Mouse (Mus musculus) frontal cortex, postnatal 10 days (tissue): ENCODE results near the gene Rab20.
"Not testable (repeated sequence)": the region's sequence is repeated elsewhere in the genome, so short reads cannot be mapped to it uniquely, and the experiment has no call there.

Experiments
- DNase-seq, 2 experiments: peaks; one replicate each; pipeline ENCODE4 v3.0.0; 2022; ENCODE audit warnings: low spot score in 2 of 2, mixed read lengths in 1 of 2

Rab20 gene

DNA sequence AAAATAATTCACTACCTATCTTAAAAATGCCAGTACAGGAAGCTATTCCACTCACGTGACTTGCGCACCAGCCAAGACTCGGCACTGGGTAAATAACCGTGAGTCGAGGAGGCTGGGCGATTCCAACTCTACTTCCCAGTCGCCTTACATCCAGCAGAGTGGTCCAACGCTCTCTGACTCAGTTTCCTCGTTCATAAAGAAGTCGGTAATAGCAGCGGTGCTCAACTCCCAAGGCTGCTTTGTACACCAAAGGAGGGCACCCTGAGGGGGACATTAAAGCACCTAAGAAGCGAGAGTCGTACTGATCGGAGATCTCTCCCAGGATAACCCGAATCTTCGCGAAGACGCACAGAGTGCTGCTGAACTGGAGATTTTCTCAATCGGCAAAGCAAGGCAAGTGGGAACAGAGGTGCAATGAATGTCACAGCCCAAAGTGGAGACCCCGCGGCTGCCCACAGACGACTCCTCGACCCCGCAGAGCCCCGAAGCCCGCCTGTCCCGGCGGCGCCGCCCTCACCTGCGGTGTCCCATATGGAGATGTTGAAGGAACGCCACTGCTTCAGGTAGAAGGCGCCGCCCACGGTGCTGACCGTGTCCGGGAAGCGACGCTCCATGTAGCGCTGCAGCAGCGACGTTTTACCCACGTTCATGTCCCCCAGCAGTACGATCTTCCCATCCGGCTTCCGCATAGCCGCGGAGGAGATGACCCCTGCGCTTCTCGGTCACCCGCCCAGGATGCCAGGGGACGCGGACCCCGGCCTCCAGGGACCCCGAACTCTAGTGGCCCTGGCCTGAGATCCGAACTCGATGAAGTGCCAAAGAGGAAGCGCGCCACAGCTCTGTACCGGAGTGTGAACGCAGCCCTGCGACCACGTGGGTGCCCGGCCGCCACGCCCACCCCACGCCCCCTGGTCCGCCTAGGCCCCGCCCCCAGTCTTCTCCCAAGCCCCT lies at the start of gene Rab20:
Rab20 (minus strand) TSS at position 900 of the 951 bp plus-strand sequence.
- DNase-seq = peak in 1 of 2 experiments; percentile 47

DNA sequence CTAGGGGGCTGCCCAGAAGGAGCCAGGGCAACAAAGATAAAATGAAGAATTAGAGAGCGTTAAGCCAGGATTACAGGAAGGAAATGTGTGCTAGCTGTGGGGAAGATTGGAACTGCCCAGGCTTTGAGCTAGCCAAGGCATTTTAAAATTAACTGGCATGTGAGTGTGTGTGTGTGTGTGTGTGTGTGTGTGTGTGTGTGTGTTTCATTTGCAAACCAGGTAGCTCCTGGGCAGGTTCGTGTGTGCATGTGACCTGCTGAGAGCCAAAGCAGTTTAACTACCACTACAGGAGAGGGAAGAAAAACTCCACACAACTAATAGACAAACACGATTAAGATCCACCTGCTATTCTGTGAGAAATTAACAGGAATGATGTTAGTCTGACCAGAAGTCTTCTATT lies 44.8 kb upstream of the Rab20 start:
- DNase-seq = no peak

DNA sequence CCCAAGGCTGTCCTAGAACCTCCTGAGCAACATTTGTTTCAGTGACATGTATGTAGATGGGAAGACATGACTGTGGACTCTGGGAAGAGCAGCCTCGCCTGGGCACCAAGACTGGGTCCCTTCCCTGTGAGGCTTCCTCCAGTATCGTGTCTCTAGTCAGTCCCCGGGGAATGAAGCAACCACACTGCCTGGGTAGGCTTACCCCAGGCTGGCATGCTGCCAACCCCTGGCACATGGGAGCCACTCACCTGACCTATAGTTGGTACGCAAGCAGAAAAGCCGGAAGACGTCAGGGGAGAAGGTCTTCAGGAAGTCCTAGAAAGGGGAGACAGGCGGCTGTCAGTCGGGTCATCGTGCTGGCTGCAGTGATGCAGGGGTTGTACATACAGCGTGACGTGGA lies 40.2 kb upstream of the Rab20 start:
- no peak for DNase-seq

DNA sequence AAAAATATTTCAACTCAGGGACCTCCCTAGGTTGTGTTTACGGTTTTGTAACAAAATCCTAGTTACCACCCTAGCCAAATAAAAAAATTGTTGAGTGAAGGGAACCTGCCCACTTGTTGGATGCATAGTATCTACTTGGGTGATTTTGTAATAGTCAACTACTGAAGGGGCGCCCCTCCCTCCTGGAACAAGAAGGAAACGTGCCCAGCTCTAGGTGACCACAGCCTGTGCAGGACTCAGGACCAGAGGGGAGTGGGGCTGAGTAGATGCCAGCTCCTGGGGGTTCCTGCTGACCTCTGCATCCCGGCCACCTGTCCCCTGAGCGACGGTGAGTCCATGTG lies 39.5 kb upstream of the Rab20 start:
- DNase-seq = no peak

DNA sequence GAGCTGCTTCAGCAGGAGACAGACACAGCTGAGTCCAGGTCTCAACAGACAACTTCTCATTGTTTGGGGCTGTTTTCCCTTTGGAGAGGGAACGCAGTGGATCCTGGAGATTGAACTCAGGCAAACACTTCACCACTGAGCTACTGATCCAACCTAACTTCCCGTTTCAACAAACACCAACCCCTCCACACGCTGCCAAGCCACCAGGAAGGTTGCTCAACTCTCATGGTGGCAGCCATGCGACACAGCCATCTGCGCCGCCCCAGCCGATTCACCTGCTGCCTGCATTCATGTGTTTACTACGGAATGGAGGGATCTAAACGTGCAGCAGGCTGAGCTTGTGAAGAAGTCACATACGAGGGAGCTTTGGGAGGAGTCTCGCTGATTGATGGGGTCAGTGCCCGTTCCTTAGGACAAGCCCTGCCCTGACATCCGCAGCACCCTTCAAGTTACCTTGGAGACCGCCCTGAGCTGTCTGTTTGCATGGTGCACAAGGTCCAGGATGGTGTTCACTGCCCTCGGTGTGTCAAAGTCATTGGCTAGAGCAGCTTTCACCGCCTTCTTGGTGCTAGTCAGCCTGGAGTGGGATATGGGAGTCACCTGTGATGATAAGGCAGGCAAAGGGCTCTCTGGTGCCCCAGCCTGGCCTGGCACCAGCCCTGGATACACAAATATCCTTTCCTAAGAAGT lies 39.0 kb upstream of the Rab20 start:
- no peak for DNase-seq

DNA sequence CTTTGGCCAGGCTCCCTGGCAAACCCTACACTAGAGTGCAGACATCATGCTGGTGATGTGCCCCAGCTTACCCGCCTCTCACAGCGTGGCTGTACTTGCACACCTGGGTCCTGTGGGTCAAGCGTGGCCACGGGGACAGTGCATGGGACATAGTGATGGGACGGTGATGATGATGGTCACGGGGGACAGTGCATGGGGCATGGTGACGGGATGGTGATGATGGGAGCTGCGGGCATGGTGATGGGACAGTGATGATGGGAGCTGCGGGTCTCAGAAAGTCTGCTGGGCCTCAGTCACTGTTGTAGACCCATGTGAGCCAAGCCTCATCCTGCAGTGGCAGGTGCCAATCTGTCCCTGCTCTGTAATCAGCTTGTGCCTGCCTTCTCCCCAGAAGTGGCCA lies 37.8 kb upstream of the Rab20 start:
- no peak for DNase-seq

DNA sequence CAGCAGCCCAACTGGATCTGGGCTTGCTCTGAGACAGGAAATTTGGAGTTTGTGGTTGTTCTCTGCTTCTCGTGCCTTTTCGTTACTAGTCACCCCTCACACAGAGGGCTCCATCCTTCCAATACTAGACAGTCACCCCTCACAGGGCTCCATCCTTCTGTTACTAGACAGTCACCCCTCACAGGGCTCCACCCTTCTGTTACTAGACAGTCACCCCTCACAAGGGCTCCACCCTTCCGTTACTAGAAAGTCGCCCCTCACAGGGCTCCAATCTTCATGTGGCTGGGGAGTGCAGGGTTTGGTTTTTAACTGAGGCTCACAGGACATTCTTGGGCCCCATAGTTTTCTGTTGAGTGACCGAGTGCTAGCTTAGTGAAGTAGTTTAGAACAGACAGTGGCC lies 34.7 kb upstream of the Rab20 start:
- DNase-seq = no peak

DNA sequence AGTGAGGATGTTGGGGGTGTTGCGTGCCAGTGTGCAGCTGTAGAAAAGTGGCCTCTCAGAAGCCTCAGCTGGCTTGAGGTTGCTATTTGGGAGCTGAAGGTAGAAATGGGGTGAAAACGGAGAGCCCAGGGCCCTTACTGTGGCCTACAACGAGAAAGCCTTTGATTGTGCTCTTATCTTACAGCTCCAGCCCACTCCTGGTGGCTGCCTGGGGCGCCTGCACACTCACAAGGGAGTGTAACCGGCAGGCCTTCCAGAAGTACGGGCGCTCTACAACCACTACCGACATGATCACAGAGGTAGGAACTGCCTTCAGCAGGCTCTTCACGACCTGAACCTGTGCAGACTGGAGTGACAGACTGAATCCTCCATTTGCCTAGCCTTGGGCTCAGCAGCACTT lies 34.2 kb upstream of the Rab20 start:
- DNase-seq = no peak

DNA sequence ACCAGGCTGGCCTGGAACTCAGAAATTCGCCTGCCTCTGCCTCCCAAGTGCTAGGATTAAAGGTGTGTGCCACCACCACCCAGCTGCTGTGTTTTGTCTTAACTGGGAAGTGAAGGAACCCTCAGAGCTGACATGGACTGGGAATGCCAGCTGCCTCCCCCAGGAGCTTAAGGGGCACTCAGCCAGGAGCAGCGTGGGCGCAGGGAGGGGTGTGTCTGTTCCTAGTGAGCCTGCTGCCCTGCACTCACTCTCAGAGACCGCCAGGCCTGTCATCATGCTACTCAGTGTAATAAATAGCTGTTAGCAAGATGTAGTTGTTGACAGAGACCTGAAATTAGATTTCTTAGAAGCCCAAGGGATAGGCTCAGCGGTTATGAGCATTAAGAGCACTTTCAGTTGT lies 32.5 kb upstream of the Rab20 start:
- no peak for DNase-seq

DNA sequence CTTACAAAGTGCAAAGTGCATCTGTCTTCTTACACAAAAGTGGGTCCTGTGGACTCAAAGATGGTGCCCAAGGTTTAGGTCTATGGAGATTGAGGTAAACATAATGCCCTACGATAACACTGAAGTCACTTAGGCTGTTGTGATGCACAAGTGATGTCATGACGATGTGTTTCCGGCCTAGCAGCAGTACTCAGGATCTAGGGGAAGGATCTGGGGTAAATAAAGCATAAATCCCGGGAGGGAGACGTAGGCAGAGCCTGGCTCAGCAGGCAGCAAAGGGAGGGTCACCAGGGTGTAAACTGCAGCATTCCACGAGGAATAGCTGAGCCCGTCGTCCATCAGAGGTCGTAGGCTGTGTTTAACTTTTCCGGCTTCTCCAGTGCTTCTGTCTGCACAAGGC lies 30.4 kb upstream of the Rab20 start:
- no peak for DNase-seq

DNA sequence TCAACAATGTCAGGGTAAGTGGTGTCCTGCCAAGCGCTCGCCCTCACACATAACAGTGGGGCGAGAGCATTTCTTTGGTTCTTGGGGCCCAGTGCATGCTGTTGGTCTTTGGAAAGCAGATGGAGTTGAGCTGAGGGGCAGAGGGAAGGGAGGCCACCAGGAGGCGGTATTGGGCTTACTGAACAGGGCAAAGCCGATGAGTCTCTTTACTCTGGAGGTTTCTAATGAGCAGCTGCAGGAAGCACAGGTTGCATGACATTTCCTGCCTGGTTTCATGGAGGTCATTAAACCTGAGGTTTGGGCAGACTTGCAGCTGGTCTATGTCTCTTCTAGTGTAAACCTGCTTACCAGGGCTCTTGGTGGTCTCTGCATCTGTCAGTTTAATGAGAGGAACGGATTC lies 28.3 kb upstream of the Rab20 start:
- no peak for DNase-seq

DNA sequence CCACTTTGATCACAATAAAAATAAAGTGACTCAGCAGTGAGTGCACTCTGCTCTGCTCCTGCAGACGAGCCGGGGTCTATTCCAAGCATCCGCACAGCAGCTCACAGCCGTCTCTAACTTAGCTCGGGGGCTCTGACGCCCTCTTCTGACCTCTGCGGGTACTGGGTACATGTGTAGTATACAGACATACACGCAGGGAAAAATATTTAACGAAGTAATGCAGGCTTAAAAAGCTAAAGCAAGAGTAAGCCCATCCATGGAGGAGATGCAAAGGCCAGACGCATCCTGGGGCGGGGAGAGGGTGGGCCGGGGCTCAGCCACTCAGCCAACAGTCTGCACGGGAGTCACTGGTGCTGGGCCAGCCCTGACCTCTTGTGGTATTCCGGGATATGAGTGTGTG lies 27.6 kb upstream of the Rab20 start:
- DNase-seq = no peak

DNA sequence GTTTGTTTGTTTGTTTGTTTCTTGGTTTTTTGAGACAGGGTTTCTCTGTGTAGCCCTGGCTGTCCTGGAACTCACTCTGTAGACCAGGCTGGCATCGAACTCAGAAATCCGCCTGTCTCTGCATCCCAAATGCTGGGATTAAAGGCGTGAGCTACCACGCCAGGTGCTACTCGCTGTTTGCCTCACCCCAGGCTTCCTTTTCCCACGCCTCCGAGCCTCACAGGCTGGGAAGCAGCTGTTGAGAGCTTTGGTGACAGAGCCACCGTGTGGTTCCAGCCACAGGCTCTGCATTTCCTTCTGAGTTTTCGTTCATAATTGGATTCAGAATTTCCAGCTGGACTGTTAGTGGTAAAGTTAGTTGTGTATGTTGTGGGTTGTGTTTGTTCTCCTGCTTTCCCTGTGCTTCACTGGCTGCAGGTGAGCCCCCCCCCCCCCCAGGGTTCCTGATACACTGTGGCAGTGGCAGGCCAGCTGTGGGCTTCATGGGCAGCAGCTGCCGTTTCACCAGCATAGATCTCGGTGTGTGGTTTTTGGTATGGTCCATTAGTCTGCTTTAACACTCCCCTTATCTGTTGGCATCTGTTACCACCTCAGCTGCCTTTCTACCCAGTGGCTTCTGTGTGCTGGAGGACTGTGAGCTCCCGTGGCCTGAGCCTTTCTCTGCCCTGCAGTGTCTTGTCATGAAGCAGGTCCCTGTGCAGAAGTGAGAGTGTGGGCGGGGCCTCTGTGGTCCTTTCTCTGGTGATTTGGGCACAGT lies 25.1 kb upstream of the Rab20 start:
- DNase-seq = no peak

DNA sequence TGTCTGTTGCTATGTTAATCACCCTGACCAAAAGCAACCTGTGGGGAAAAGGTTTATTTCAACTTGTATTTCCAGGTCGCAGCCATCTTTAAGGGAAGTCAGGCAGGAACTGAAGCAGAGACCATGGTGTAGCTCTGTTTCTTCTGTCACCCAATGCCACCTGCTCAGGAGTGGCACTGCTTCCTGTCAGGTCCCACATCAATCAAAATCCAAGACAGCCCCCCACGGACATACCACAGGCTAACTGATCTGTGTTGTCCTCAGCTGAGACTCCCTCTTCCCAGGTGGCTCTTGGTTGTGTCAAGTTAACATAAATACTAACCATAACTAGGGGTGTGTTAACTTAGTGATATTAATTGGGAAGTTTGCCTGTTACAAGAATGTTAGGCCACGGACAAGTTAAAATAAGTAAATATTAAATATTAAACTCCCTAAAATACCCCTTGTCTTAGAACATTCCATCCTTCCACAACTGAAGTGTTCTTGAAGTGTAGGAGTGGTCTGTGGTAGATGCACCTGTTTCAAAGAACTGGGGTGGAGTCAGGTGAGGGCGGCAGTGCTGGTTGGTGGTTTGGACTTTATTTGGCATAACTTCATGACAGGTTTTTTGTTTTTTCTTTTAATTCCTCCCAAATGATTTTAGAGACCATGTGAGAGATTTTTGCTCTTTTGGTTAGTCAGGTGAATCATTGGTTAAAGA lies 20.4 kb upstream of the Rab20 start:
- no peak for DNase-seq

DNA sequence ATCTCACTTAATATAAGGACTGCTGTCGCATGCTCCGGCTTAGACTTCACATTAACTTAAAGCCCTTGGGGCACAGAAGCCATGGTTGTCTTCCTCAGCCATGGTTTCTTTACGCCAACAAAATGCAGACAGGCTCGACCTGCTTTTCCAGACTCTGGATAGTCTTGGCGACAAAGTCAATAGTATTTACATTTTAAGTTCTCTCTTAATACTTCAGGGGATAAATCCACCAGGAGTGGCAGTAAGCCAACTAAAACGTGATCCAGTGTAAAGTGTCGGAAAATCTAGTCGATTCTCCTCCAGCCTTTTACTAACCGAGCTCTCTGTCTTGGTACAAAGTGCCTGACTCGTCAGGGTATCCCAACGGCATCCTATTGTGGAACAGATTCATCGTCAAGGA lies 19.8 kb upstream of the Rab20 start:
- no peak for DNase-seq

DNA sequence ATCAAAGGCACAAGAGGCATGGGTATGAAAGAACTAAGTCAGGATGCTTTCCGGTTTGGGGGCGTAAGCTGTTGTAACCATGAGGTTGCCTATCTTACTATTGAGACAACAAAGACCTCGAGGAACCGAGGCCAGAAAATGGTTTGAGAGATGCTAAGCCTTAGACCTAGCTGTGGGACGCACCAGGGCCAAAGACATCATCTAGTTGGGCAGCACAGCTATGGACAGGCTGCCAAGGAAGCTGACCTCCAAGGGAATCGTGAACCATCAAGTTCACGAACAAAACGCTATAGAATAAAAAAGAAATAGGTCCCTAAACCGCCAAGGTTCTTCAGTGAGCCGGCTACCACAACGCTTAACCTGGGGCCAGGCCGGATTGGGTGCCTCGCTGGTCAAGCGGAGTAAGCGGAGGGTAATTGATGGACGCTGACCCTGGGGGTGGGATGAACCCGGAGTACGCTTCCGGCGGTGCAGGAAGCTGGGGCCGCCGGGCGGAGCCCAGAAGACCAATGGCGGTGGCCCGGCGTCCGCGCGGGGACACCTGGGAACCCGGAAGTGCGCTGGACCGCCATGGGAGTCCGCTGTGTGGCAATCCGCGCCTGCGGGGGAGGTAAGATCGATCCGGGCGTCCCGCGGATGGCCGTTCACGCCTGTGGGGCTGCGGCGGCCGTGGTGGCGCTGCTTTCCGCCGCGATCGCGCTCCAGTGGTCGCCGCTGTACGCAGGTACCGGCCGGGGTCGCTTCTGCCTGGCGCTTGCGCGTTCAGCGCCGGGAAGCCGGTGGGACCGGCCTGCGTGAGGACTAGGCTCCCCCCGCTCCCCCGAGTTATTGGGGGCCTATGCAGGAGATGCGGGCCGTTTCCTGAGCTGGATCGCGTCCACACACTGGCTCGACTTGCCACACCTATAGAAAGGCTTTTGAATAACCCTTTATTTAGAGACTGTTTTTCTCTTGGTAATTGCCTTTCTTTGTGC lies 18.8 kb upstream of the Rab20 start, which contains the start of gene Naxd:
Naxd (plus strand) TSS at position 490 of the 974 bp plus-strand sequence.
- peak; percentile 84 to 88 for DNase-seq

DNA sequence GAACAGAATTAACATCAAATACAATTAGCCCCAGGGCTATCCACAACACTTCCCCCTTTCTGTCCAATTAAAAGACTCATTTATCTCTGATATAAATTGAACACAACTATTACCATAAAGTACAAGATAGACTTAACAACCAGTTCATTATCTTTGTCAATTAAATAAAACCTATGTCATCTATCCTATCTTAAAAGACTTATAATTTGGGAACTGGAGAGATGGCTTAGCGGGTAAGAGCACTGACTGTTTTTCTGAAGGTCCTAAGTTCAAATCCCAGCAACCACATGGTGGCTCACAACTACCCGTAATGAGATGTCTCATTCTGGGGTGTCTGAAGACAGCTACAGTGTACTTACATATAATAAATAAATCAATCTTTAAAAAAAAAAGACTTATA lies 13.8 kb upstream of the Rab20 start:
- DNase-seq = not testable (repeated sequence)

DNA sequence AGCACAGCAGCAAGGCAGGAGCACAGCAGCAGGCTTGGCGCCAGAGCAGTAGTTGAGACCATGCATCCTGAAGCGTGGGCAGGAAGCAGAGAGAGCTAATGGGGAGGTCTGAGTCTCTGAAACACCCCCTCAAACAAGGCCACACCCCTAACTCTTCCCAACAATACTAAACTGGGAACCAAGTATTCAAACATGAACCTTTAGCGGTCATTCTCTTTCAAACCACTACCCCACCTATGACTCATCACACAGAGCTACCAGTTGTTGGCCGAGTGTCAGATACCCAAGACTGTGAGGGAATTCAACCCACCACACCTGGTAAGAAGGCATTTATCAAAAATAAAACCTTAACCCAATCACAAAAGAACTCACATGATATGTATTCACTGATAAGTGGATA lies 8.7 kb upstream of the Rab20 start:
- DNase-seq = no peak

DNA sequence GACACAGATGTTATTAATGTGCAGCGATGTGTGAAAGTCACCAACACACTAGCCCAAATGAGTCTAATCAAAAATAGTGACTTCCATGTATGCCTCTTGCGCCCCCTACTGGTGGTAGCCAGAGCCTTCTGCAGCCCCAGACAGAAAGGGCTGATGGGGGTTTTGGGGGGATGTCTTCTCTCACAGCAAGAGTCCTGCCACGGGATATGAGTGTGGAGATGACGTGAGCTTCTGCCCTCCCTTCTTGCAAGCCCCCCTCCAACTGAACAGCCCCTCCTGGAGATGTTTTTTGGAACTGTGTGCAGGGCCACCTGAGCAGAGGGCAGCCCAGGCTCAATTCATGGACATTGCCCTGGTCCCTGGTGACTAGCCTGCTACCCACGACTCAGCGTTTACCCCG lies 7.6 kb upstream of the Rab20 start:
- peak in 1 of 2 experiments; percentile 59 for DNase-seq

DNA sequence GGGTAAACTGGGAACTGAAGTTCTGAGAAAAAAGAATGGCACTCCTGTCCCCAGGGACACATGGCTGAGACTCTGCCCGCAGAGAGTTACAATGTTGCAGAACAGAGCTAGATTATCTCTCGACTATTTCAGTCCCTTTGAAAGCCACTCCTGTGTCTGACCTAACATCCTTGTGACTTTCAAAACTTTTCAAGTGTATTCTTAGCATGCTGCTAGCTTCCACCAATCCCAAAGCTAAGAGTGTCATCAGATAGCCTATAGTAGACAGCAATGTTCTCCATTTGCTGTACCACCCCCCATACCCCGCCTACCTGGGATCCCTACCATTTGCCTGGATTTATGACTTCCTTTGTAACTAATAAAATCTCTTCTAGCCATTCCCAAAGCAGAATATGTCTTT lies 4.0 kb upstream of the Rab20 start:
- DNase-seq = no peak

DNA sequence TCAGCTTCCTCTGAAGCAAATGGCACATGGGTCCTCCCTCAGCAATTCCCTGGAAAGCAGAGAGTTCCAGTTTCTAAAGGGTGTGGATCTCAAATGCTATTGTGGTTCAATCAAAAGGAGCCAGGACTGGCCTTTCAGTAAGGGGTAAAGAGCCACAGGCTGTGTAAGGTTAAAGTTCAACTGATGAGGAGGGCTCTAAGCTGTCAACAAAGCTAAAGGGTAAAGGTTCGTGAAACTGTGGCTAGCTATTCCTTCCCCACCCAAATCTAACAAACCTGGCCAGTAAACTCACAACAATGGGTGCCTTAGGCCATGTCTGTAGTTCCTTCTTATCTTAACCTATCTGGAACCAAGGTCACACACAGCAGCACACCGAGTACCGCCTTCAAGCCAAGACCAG lies 3.4 kb upstream of the Rab20 start:
- DNase-seq = no peak
